Mouse (Mus musculus): ENCODE data around the gene Lrp2bp.

DNA sequence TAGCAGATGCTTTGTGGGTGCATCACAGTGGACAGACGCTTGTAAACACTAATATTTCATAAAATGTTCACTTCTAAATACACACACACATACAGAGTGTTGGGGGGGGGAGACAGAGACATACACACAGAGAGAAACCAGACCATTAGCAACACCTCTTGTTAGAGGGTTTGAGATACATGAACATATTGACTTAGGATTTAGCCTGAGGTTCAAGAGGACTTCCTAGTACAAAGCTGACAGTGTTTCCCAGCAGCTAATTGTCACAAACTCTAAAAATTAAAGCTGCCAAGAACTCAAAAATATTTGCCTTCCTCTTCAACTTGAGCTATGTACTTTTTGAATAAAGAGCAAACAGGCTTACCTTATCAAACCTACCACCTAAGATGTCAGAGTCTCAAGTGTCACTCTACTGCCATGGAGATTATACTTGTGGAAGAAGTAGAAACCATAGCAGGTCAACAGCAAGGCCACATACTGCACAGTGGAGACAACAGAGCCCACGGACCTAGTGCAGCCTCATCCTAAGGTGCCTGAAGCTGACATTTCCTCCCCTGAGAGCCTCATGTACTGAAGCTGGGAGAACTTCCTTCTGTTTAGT, 74.5 kb downstream of the Lrp2bp start:
- no peak for TF ChIP-seq CTCF (IDR thresholded peaks at IDR 0.05; ENCODE audit: low read depth)
- no peak for TF ChIP-seq EP300 (optimal IDR thresholded peaks at IDR 0.05)
